Mouse (Mus musculus) lung, embryonic 14.5 days (tissue): Measurements from ENCODE around the gene Dync1h1. TPM values are rescaled to one million over a fixed set of nuclear protein-coding genes. Genes with fewer than 3 reads are reported as not detected.
A peak's percentile ranks its signal among the peaks of the same experiment; 100 is the strongest.

ENCODE experiments used
- ATAC-seq: fragments of 200-750 bp; cut with Nextera tagmentation; 2 replicates; pipeline ENCODE4 v1.8.0; 2017; ENCODE audit warnings: mild to moderate bottlenecking, moderate TSS enrichment, moderate library complexity; ENCODE audit not compliant: insufficient read depth
- DNase-seq: peaks from one replicate; pipeline ENCODE4 v3.0.0-alpha.2; 2015
- H3K27ac ChIP-seq: fragments of 300-500 bp; sonication (generic); 2 replicates; pipeline ENCODE4 v1.5.1; 2014; ENCODE audit warnings: low read depth, mild to moderate bottlenecking, moderate library complexity
- H3K27me3 ChIP-seq: fragments of 300-500 bp; sonication (generic); 2 replicates; pipeline ENCODE4 v1.6.1; 2014; ENCODE audit warnings: low read length, control low read depth; ENCODE audit not compliant: insufficient read depth
- H3K36me3 ChIP-seq: fragments of 300-500 bp; sonication (generic); 2 replicates; pipeline ENCODE4 v1.6.1; 2014; ENCODE audit warnings: control low read depth; ENCODE audit not compliant: insufficient read depth
- H3K4me1 ChIP-seq: fragments of 300-500 bp; sonication (generic); 2 replicates; pipeline ENCODE4 v1.6.1; 2014; ENCODE audit warnings: antibody characterized with exemption, control low read depth; ENCODE audit not compliant: insufficient read depth
- H3K4me2 ChIP-seq: fragments of 300-500 bp; sonication (generic); 2 replicates; pipeline ENCODE4 v1.6.1; 2014; ENCODE audit warnings: mild to moderate bottlenecking
- H3K4me3 ChIP-seq: fragments of 300-500 bp; sonication (generic); 2 replicates; pipeline ENCODE4 v1.5.1; 2014; ENCODE audit warnings: low read depth, low read length
- H3K9ac ChIP-seq: fragments of 300-500 bp; sonication (generic); 2 replicates; pipeline ENCODE4 v1.6.1; 2014
- H3K9me3 ChIP-seq: fragments of 300-500 bp; sonication (generic); 2 replicates; pipeline ENCODE4 v1.6.1; 2016; ENCODE audit warnings: low read depth, low read length, control low read depth
- CTCF ChIP-seq: IDR thresholded peaks from 2 replicates; pipeline ENCODE4 v1.5.1; 2016; ENCODE audit warnings: antibody characterized with exemption, low read depth
- WGBS: fragments of 180-500 bp; shearing (Covaris S2); extraction: QIAGEN DNeasy Blood & Tissue Kit; methylation state at CpG from one replicate; pipeline ENCODE4 v1.1.7; 2014; 5-methylcytosine and 5-hydroxymethylcytosine counted together
- polyA plus RNA-seq: library from polyadenylated mRNA; unstranded; fragments of >200 nt; fragmentation: Nextera tagmentation; extraction: Ambion mirVana; gene quantifications from 2 replicates; pipeline ENCODE4 v1.2.1, GENCODE M21; 2014

The Dync1h1 gene
- polyA plus RNA-seq, 1 experiment from 2014 or later = 72.3 TPM

GRCm38 (mm10) chr12:110588622-110589021 lies 12.6 kb upstream of the Dync1h1 start:
- H3K27ac ChIP-seq = no peak overlapping the region
- no peak overlapping the region for H3K9ac ChIP-seq
- H3K36me3 ChIP-seq = no peaks in the 10 kb centered on the region
- TF ChIP-seq CTCF = no peak
- DNase-seq (no peak), ATAC-seq (no peak)
- 71% methylated on average over 6 of the region's 6 CpGs for WGBS
- H3K9me3 ChIP-seq = no peaks in the 10 kb centered on the region
- no peaks in the 10 kb centered on the region for H3K27me3 ChIP-seq
- no peak overlapping the region for H3K4me3 ChIP-seq
- no peak overlapping the region for H3K4me2 ChIP-seq
- H3K4me1 ChIP-seq = peaks cover 7% of the 10 kb centered on the region; the same call in 1 of the 2 replicates

- ATAC-seq = peak; percentile 7
- WGBS = 2% methylated on average over 15 of the region's 15 CpGs
Measured at GRCm38 (mm10) chr12:110590804-110591259, 10.4 kb upstream of the Dync1h1 start.

GRCm38 (mm10) chr12:110591260-110591883 lies 9.9 kb upstream of the Dync1h1 start:
- no peaks in the 10 kb centered on the region for H3K36me3 ChIP-seq
- WGBS = under 1% methylated on average over 56 of the region's 56 CpGs

More at GRCm38 (mm10) chr12:110590804-110591259, 10.4 kb upstream of the Dync1h1 start:
- Histone ChIP-seq H3K9me3 (no peaks in the 10 kb centered on the region), H3K27ac (peak overlapping the region; percentile 94), H3K4me3 (peak overlapping the region; percentile 81), H3K4me1 (peaks cover 7% of the 10 kb centered on the region; the same call in 1 of the 2 replicates), H3K27me3 (no peaks in the 10 kb centered on the region), H3K4me2 (peak overlapping the region; percentile 99), H3K36me3 (no peaks in the 10 kb centered on the region), H3K9ac (peak overlapping the region; percentile 82)
- no peak for TF ChIP-seq CTCF
- DNase-seq = no peak

GRCm38 (mm10) chr12:110598527-110598926 lies 2.7 kb upstream of the Dync1h1 start:
- peak; percentile 88 for DNase-seq
- Histone ChIP-seq H3K27me3 (no peaks in the 10 kb centered on the region), H3K4me2 (no peak overlapping the region), H3K9me3 (no peaks in the 10 kb centered on the region), H3K27ac (no peak overlapping the region), H3K4me1 (peaks cover 9% of the 10 kb centered on the region; the same call in 1 of the 2 replicates), H3K36me3 (no peaks in the 10 kb centered on the region), H3K9ac (peak overlapping the region; percentile 20; the same call in 1 of the 2 replicates), H3K4me3 (no peak overlapping the region)
- ATAC-seq = no peak
- peak; percentile 80 for TF ChIP-seq CTCF
- 11% methylated on average over 7 of the region's 7 CpGs for WGBS

More at GRCm38 (mm10) chr12:110591260-110591883, 9.9 kb upstream of the Dync1h1 start:
- Histone ChIP-seq H3K27ac (peak overlapping the region; percentile 94), H3K9me3 (no peaks in the 10 kb centered on the region), H3K27me3 (no peaks in the 10 kb centered on the region), H3K4me1 (peaks cover 7% of the 10 kb centered on the region; the same call in 1 of the 2 replicates), H3K4me3 (peak overlapping the region; percentile 81), H3K4me2 (peak overlapping the region; percentile 99), H3K9ac (peak overlapping the region; percentile 82)
- ATAC-seq (peak; percentile 97), DNase-seq (peak; percentile 100)
- no peak for TF ChIP-seq CTCF

- ATAC-seq = no peak
- DNase-seq = no peak
Measured at GRCm38 (mm10) chr12:110599791-110600190, 1.5 kb upstream of the Dync1h1 start.

GRCm38 (mm10) chr12:110600225-110600991 lies 844 bp upstream of the Dync1h1 start:
- peak; percentile 4; the same call in 1 of the 2 replicates for ATAC-seq
- H3K4me2 ChIP-seq = peak overlapping the region; percentile 92

More at GRCm38 (mm10) chr12:110599791-110600190, 1.5 kb upstream of the Dync1h1 start:
- 59% methylated on average over 4 of the region's 4 CpGs for whole genome bisulfite sequencing
- no peak overlapping the region for H3K9ac ChIP-seq
- H3K4me1 ChIP-seq = peaks cover 9% of the 10 kb centered on the region; the same call in 1 of the 2 replicates
- H3K27ac ChIP-seq = no peak overlapping the region
- no peak overlapping the region for H3K4me3 ChIP-seq
- H3K4me2 ChIP-seq = no peak overlapping the region
- no peaks in the 10 kb centered on the region for H3K27me3 ChIP-seq
- no peak for TF ChIP-seq CTCF
- H3K9me3 ChIP-seq = no peaks in the 10 kb centered on the region
- no peaks in the 10 kb centered on the region for H3K36me3 ChIP-seq

GRCm38 (mm10) chr12:110606161-110606560 lies 4.9 kb downstream of the Dync1h1 start:
- Histone ChIP-seq H3K9ac (no peak overlapping the region), H3K9me3 (no peaks in the 10 kb centered on the region), H3K27me3 (no peaks in the 10 kb centered on the region), H3K27ac (no peak overlapping the region), H3K4me1 (peaks cover 9% of the 10 kb centered on the region; the same call in 1 of the 2 replicates), H3K4me2 (no peak overlapping the region), H3K36me3 (0 out of 2 replicates have a peak, but pooled peaks cover 14% of the 10 kb centered on the region), H3K4me3 (no peak overlapping the region)
- DNase-seq (no peak), ATAC-seq (no peak)
- TF ChIP-seq CTCF = no peak
- 80% methylated on average over 3 of the region's 3 CpGs for WGBS

More at GRCm38 (mm10) chr12:110600225-110600991, 844 bp upstream of the Dync1h1 start:
- Histone ChIP-seq H3K4me3 (peak overlapping the region; percentile 65), H3K9me3 (no peaks in the 10 kb centered on the region), H3K9ac (no peak overlapping the region), H3K4me1 (peaks cover 9% of the 10 kb centered on the region; the same call in 1 of the 2 replicates), H3K27ac (no peak overlapping the region), H3K36me3 (no peaks in the 10 kb centered on the region), H3K27me3 (no peaks in the 10 kb centered on the region)
- WGBS = 53% methylated on average over 13 of the region's 13 CpGs
- DNase-seq = no peak
- TF ChIP-seq CTCF = no peak
